Mouse (Mus musculus) limb, embryonic 13.5 days (tissue): ENCODE measurements around the gene Cnih3. TPM values are rescaled to one million over a fixed set of nuclear protein-coding genes. Genes with fewer than 3 reads are reported as not detected.

ENCODE experiments used
- ATAC-seq: fragments of 200-750 bp; cut with Nextera tagmentation; 2 replicates; pipeline ENCODE4 v1.8.0; 2017; ENCODE audit warnings: low read depth, moderate number of reproducible peaks, moderate TSS enrichment; ENCODE audit not compliant: low FRiP score
- H3K27ac ChIP-seq: fragments of 300-500 bp; sonication (generic); 2 replicates; pipeline ENCODE4 v1.5.1; 2015; ENCODE audit warnings: inconsistent platforms, mild to moderate bottlenecking, moderate library complexity
- H3K27me3 ChIP-seq: fragments of 300-500 bp; sonication (generic); 2 replicates; pipeline ENCODE4 v1.6.1; 2015; ENCODE audit warnings: mild to moderate bottlenecking, inconsistent platforms
- H3K36me3 ChIP-seq: fragments of 300-500 bp; sonication (generic); 2 replicates; pipeline ENCODE4 v1.6.1; 2015; ENCODE audit warnings: inconsistent platforms, mild to moderate bottlenecking, moderate library complexity
- H3K4me1 ChIP-seq: fragments of 300-500 bp; sonication (generic); 2 replicates; pipeline ENCODE4 v1.6.1; 2015; ENCODE audit warnings: inconsistent platforms
- H3K4me2 ChIP-seq: fragments of 300-500 bp; sonication (generic); replicated peaks from 2 replicates; pipeline ENCODE4 v1.6.1; 2015; ENCODE audit warnings: inconsistent platforms, mild to moderate bottlenecking, moderate library complexity
- H3K4me3 ChIP-seq: fragments of 300-500 bp; sonication (generic); 2 replicates; pipeline ENCODE4 v1.5.1; 2015; ENCODE audit warnings: moderate library complexity, mild to moderate bottlenecking, inconsistent platforms
- H3K9ac ChIP-seq: fragments of 300-500 bp; sonication (generic); 2 replicates; pipeline ENCODE4 v1.6.1; 2015; ENCODE audit warnings: mild to moderate bottlenecking, inconsistent platforms
- H3K9me3 ChIP-seq: fragments of 300-500 bp; sonication (generic); 2 replicates; pipeline ENCODE4 v1.6.1; 2016; ENCODE audit warnings: inconsistent platforms
- WGBS: fragments of 180-500 bp; shearing (Covaris S2); methylation state at CpG from one replicate; pipeline ENCODE4 v1.1.7; 2015; 5-methylcytosine and 5-hydroxymethylcytosine counted together
- polyA plus RNA-seq: library from polyadenylated mRNA; unstranded; fragments of >200 nt; fragmentation: Nextera tagmentation; extraction: Ambion mirVana; gene quantifications from 2 replicates; pipeline ENCODE4 v1.2.1, GENCODE M21; 2015

Gene Cnih3
- polyA plus RNA-seq, 1 experiment from 2014 or later, result 0.71 TPM

- Histone ChIP-seq H3K36me3 (no peaks in the 10 kb centered on the region), H3K4me1 (peaks cover 40% of the 10 kb centered on the region)
- 91% methylated on average over 5 of the region's 5 CpGs for WGBS
Measured at GRCm38 (mm10) chr1:181445041-181445440, 92.6 kb downstream of the Cnih3 start.

DNA sequence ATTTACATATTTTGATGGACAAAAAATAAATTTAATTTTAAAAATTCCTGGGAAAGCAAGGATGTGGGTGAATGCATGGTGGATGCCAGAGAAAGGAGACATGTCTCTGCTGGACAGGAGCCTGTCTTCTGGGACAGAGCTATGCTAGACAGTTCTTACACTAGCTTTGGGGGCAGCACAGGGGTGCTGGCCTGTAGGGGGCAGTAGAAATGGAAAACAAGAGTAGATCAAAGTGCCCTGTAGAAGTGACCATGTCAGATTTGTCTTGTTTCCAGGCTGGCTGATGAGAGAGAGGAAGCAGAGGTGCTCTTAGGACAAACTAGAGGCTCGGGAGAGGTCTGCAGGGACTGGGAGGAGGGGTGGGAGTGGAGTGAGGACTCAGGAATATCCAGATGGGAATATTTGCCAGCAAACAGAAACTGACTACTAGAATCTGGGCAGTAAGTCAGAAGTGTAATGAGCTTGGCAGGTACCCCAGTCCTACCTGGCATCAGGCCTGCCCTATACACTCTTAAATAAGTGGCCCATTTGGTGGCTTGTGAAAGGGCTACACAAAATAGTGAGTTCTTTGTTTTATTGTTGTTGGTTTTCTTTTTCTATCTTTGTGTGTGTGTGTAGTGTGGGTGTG, 93.3 kb downstream of the Cnih3 start:
- H3K4me1 ChIP-seq, result peaks cover 36% of the 10 kb centered on the region
- peak overlapping the region; percentile 53; the same call in 1 of the 2 replicates for H3K27ac ChIP-seq
- H3K9me3 ChIP-seq, result no peaks in the 10 kb centered on the region
- no peak overlapping the region for H3K4me3 ChIP-seq
- no peak overlapping the region for H3K4me2 ChIP-seq
- no peak overlapping the region for H3K9ac ChIP-seq
- 43% methylated on average over 1 of the region's 1 CpGs for WGBS
- no peaks in the 10 kb centered on the region for H3K27me3 ChIP-seq
- H3K36me3 ChIP-seq, result no peaks in the 10 kb centered on the region
- ATAC-seq, result no peak

More at GRCm38 (mm10) chr1:181445041-181445440, 92.6 kb downstream of the Cnih3 start:
- Histone ChIP-seq H3K27ac (no peak overlapping the region), H3K4me3 (no peak overlapping the region), H3K27me3 (no peaks in the 10 kb centered on the region), H3K9me3 (no peaks in the 10 kb centered on the region), H3K9ac (no peak overlapping the region), H3K4me2 (no peak overlapping the region)
- no peak for ATAC-seq

- Histone ChIP-seq H3K4me1 (peaks cover 27% of the 10 kb centered on the region), H3K4me3 (no peak overlapping the region), H3K27me3 (no peaks in the 10 kb centered on the region), H3K9me3 (no peaks in the 10 kb centered on the region), H3K4me2 (no peak overlapping the region), H3K9ac (no peak overlapping the region), H3K36me3 (no peaks in the 10 kb centered on the region), H3K27ac (peak overlapping the region; percentile 55; the same call in 1 of the 2 replicates)
- 0 out of 2 replicates have a peak, but pooled peaks have one; percentile 29 for ATAC-seq
- 72% methylated on average over 6 of the region's 6 CpGs for WGBS
Measured at GRCm38 (mm10) chr1:181446591-181447114, 94.2 kb downstream of the Cnih3 start.

DNA sequence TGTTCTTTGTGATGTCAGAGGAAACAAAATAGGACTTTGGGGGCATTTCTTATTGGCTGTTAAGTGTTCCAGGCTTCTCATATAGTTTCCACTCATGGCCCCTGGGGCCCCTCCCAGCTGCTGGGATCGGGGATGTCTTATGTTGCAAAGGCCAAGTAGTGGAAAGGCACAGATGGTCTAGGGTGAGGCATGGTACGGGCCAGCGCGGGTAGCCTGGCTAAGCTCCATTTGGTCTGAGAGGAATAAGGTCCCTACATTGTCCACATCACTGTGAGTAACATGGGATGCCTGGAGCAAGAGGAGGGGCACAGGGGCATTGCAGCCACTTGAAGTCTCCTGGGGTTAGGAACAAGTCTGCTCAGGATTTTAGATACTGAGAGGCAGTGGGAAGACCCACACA, 95.1 kb downstream of the Cnih3 start:
- no peak for ATAC-seq
- no peak overlapping the region for H3K4me2 ChIP-seq
- no peak overlapping the region for H3K4me3 ChIP-seq
- no peaks in the 10 kb centered on the region for H3K36me3 ChIP-seq
- H3K27ac ChIP-seq, result no peak overlapping the region
- peaks cover 18% of the 10 kb centered on the region for H3K4me1 ChIP-seq
- no peak overlapping the region for H3K9ac ChIP-seq
- 75% methylated on average over 4 of the region's 4 CpGs for WGBS
- H3K9me3 ChIP-seq, result no peaks in the 10 kb centered on the region
- H3K27me3 ChIP-seq, result no peaks in the 10 kb centered on the region

DNA sequence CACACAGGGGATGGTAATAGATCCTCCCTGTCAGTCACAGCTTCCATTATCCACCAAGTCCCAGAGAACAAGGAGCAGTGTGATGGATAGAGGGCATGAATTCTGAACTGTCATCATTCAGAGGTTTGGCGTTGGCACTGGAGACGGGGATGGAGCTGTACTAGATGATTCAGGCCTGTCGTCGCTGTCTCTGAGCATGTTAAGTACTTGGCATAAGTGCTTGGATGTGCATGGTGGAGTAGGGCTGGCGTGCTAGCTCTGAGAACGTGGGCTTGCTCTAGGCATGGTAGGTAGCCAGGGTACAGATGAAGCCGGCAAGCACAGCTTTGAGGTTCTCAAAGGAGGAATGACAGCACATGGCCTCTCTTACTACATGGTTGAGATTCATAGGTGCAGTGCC, 95.6 kb downstream of the Cnih3 start:
- H3K4me3 ChIP-seq, result no peak overlapping the region
- H3K4me1 ChIP-seq, result peaks cover 17% of the 10 kb centered on the region
- 89% methylated on average over 7 of the region's 7 CpGs for WGBS
- no peak for ATAC-seq
- no peak overlapping the region for H3K9ac ChIP-seq
- H3K4me2 ChIP-seq, result no peak overlapping the region
- H3K27me3 ChIP-seq, result no peaks in the 10 kb centered on the region
- no peaks in the 10 kb centered on the region for H3K9me3 ChIP-seq
- H3K27ac ChIP-seq, result no peak overlapping the region
- no peaks in the 10 kb centered on the region for H3K36me3 ChIP-seq

DNA sequence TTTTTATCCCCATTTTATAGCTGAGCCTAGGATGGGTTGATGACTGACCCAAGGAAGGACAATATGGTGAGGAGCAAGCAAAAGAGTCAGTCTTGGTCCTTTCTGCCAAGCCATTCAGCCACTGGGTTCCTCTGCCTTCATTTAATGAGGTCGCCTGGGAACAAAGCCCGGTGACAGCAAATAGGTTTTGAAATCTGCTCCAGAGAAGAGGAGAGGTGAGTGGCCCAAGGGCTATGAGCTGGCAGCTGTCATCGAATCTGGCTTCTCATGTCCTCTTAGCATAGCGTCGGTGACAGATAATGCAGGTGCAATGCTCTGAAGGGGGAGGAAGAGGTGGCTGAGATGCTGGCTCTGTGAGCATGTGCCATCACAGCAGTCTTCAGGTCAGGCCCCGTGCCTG, 100.7 kb downstream of the Cnih3 start:
- no peak overlapping the region for H3K9ac ChIP-seq
- no peak overlapping the region for H3K4me3 ChIP-seq
- H3K36me3 ChIP-seq, result no peaks in the 10 kb centered on the region
- no peak for ATAC-seq
- 80% methylated on average over 6 of the region's 6 CpGs for WGBS
- H3K4me1 ChIP-seq, result no peaks in the 10 kb centered on the region
- no peak overlapping the region for H3K4me2 ChIP-seq
- no peaks in the 10 kb centered on the region for H3K27me3 ChIP-seq
- H3K27ac ChIP-seq, result no peak overlapping the region
- H3K9me3 ChIP-seq, result no peaks in the 10 kb centered on the region

DNA sequence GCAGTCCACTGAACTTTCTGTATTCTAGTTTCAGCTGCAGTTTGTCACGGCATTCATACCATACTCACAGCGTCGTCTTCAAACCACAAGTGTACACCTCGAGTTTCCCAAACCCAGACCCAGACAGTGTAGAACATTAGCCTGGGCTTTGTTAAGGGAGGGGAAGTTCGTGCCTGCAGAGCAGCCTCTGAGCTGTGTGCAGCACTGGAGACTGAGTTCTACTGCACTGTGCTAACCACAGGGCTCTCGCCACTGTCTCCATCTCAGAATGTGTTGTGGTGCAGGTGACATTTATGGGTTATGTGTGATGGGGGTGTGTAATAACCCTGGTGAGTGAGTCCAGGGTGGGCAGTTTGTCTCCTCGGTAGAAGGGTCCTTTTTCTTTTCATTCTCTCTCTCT, 104.5 kb downstream of the Cnih3 start:
- no peaks in the 10 kb centered on the region for H3K9me3 ChIP-seq
- H3K4me3 ChIP-seq, result no peak overlapping the region
- no peak overlapping the region for H3K27ac ChIP-seq
- H3K4me1 ChIP-seq, result peaks cover 23% of the 10 kb centered on the region
- H3K9ac ChIP-seq, result no peak overlapping the region
- no peak overlapping the region for H3K4me2 ChIP-seq
- no peak for ATAC-seq
- 77% methylated on average over 7 of the region's 7 CpGs for WGBS
- H3K27me3 ChIP-seq, result no peaks in the 10 kb centered on the region
- H3K36me3 ChIP-seq, result no peaks in the 10 kb centered on the region

GRCm38 (mm10) chr1:181459431-181460105, 107.1 kb downstream of the Cnih3 start:
- no peak overlapping the region for H3K27ac ChIP-seq
- WGBS, result 62% methylated on average over 7 of the region's 7 CpGs
- H3K4me2 ChIP-seq, result no peak overlapping the region
- H3K4me3 ChIP-seq, result no peak overlapping the region
- no peaks in the 10 kb centered on the region for H3K36me3 ChIP-seq
- no peak overlapping the region for H3K9ac ChIP-seq
- H3K9me3 ChIP-seq, result no peaks in the 10 kb centered on the region
- H3K4me1 ChIP-seq, result peaks cover 28% of the 10 kb centered on the region
- H3K27me3 ChIP-seq, result no peaks in the 10 kb centered on the region
- ATAC-seq, result no peak

GRCm38 (mm10) chr1:181460283-181460682, 107.9 kb downstream of the Cnih3 start:
- no peak for ATAC-seq
- Histone ChIP-seq H3K4me3 (no peak overlapping the region), H3K36me3 (no peaks in the 10 kb centered on the region), H3K4me2 (no peak overlapping the region), H3K27ac (no peak overlapping the region), H3K9me3 (no peaks in the 10 kb centered on the region), H3K4me1 (peaks cover 32% of the 10 kb centered on the region), H3K9ac (no peak overlapping the region), H3K27me3 (0 out of 2 replicates have a peak, but pooled peaks cover 4% of the 10 kb centered on the region)
- 77% methylated on average over 2 of the region's 2 CpGs for WGBS

DNA sequence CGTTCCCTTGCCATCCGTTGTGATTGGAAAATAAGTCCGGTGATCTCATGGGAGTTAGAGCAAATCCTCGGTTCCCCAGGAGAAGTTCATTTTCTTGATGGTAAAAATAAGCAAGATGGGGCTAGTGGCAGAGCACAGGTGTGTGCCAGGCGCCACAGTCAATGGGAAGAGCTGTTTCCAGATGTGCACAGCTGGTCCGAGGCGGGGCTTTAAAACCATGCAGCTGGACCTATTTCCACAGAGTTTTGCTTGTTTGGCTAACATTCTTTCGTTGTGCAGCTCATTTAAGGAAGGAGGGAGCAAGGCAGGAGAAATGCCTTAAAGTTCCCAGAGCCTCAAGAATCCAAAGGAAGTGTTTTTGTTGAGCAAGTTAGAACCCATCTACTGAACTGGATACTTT, 109.1 kb downstream of the Cnih3 start:
- ATAC-seq, result 0 out of 2 replicates have a peak, but pooled peaks have one; percentile 22
- Histone ChIP-seq H3K9me3 (no peaks in the 10 kb centered on the region), H3K9ac (no peak overlapping the region), H3K27me3 (0 out of 2 replicates have a peak, but pooled peaks cover 4% of the 10 kb centered on the region), H3K4me2 (no peak overlapping the region), H3K27ac (no peak overlapping the region; the same call in 1 of the 2 replicates), H3K36me3 (no peaks in the 10 kb centered on the region), H3K4me3 (no peak overlapping the region), H3K4me1 (peaks cover 37% of the 10 kb centered on the region)
- WGBS, result 41% methylated on average over 8 of the region's 8 CpGs

DNA sequence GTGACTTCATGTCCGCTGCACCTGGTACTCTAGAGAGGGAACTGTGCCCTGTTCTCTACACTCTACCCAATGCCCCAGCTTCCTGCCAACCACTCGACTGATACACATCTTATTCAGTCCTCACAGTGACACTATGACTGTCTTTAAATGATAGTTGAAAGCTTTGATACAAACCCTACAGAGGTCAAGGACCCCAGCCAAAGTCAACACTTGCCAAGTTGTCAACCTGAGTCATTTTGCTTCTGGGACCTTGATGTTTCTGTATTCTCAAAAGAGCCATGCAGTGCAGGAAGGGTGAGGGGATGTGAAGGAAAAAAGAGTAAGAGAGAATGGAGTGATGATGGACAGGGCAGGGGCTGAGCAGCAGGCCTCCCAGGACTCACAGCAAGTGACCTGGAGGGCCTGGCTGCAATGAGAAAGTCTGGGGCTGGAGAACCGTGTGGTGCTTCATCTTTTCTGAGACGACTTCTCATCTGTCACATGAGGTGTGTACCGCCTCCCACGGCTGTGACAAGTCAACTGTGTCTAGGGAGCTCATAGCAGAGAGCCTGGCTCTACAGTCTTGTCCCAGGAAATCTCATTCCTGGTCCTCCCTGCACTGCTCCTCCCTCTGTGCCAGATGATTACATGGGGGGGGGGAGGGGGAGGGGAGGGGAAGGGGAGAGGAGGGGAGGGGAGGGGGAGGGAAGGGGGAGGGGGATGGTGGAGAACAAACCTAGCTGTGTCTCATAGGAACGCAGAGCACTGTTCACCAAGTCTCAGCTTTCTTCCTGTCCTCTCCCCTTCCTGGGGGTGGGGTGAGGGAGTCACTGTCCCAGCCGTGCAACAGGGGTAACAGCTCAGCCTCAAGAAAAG, 109.8 kb downstream of the Cnih3 start:
- Histone ChIP-seq H3K4me3 (no peak overlapping the region), H3K9ac (no peak overlapping the region), H3K27me3 (peaks cover 4% of the 10 kb centered on the region; the same call in 1 of the 2 replicates), H3K27ac (no peak overlapping the region; the same call in 1 of the 2 replicates), H3K36me3 (no peaks in the 10 kb centered on the region), H3K4me2 (no peak overlapping the region), H3K4me1 (peaks cover 43% of the 10 kb centered on the region), H3K9me3 (no peaks in the 10 kb centered on the region)
- 49% methylated on average over 8 of the region's 8 CpGs for WGBS
- ATAC-seq, result no peak

DNA sequence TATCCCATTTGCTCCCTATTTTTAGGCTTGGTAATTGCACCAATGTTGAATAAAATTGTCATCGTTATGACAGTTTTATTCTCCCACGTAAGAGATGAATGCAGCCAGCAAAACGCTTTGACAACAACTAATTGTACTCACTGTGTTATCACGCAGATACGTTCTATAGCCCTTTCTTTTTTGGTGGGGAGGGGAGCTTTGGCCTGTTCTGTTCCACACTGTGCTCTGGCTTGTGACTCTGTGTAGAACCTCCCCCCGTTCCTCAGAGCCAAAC, 110.4 kb downstream of the Cnih3 start:
- Histone ChIP-seq H3K4me2 (no peak overlapping the region), H3K36me3 (no peaks in the 10 kb centered on the region), H3K4me3 (no peak overlapping the region), H3K9ac (no peak overlapping the region), H3K9me3 (no peaks in the 10 kb centered on the region), H3K27ac (no peak overlapping the region), H3K27me3 (peaks cover 4% of the 10 kb centered on the region; the same call in 1 of the 2 replicates), H3K4me1 (peaks cover 43% of the 10 kb centered on the region)
- ATAC-seq, result no peak
- WGBS, result 87% methylated on average over 6 of the region's 6 CpGs
